Mouse (Mus musculus) forebrain, embryonic 10.5 days (tissue): ENCODE data around the gene Nfkb1. TPM values are rescaled to one million over a fixed set of nuclear protein-coding genes. Genes with fewer than 3 reads are reported as not detected.

Experiments
- DNase-seq: peaks from one replicate; pipeline ENCODE4 v3.0.0-alpha.2; 2017; ENCODE audit warnings: low spot score; ENCODE audit errors: extremely low spot score
- H3K27ac ChIP-seq: fragments of 300-500 bp; sonication (generic); 2 replicates; pipeline ENCODE4 v1.5.1; 2016; ENCODE audit warnings: mild to moderate bottlenecking
- H3K27me3 ChIP-seq: fragments of 300-500 bp; sonication (generic); 2 replicates; pipeline ENCODE4 v1.6.1; 2016; ENCODE audit warnings: mild to moderate bottlenecking; ENCODE audit not compliant: poor library complexity, severe bottlenecking
- H3K36me3 ChIP-seq: fragments of 300-500 bp; sonication (generic); replicated peaks from 2 replicates; pipeline ENCODE4 v1.6.1; 2016; ENCODE audit warnings: mild to moderate bottlenecking, moderate library complexity
- H3K4me1 ChIP-seq: fragments of 300-500 bp; sonication (generic); 2 replicates; pipeline ENCODE4 v1.6.1; 2016
- H3K4me3 ChIP-seq: fragments of 300-500 bp; sonication (generic); 2 replicates; pipeline ENCODE4 v1.5.1; 2016; ENCODE audit warnings: mild to moderate bottlenecking, moderate library complexity
- H3K9me3 ChIP-seq: fragments of 300-500 bp; sonication (generic); 2 replicates; pipeline ENCODE4 v1.6.1; 2016; ENCODE audit warnings: mild to moderate bottlenecking, moderate library complexity
- WGBS: fragments of 180-500 bp; shearing (Covaris S2); methylation state at CpG from one replicate; pipeline ENCODE4 v1.1.7; 2016; 5-methylcytosine and 5-hydroxymethylcytosine counted together
- polyA plus RNA-seq: library from polyadenylated mRNA; unstranded; fragments of >200 nt; fragmentation: Nextera tagmentation; extraction: Ambion mirVana; gene quantifications from 2 replicates; pipeline ENCODE4 v1.2.1, GENCODE M21; 2016

Nfkb1 gene
- polyA plus RNA-seq, 1 experiment from 2014 or later = 12.8 TPM

GRCm38 (mm10) chr3:135719969-135720368, 28.6 kb upstream of the Nfkb1 start:
- no peaks in the 10 kb centered on the region for H3K36me3 ChIP-seq
- no peak for DNase-seq
- no peaks in the 10 kb centered on the region for H3K4me1 ChIP-seq
- H3K27ac ChIP-seq = no peak overlapping the region
- 93% methylated on average over 3 of the region's 3 CpGs for WGBS
- no peaks in the 10 kb centered on the region for H3K27me3 ChIP-seq
- H3K4me3 ChIP-seq = no peak overlapping the region
- no peaks in the 10 kb centered on the region for H3K9me3 ChIP-seq

- H3K36me3 ChIP-seq = no peaks in the 10 kb centered on the region
- 91% methylated on average over 6 of the region's 6 CpGs for WGBS
- no peak for DNase-seq
- no peak overlapping the region for H3K4me3 ChIP-seq
- no peak overlapping the region for H3K27ac ChIP-seq
- H3K4me1 ChIP-seq = no peaks in the 10 kb centered on the region
- H3K9me3 ChIP-seq = no peaks in the 10 kb centered on the region
- H3K27me3 ChIP-seq = no peaks in the 10 kb centered on the region
Observed at GRCm38 (mm10) chr3:135719179-135719532, 27.8 kb upstream of the Nfkb1 start.

- Histone ChIP-seq H3K36me3 (no peaks in the 10 kb centered on the region), H3K4me3 (no peak overlapping the region), H3K9me3 (no peaks in the 10 kb centered on the region), H3K27me3 (no peaks in the 10 kb centered on the region), H3K27ac (no peak overlapping the region), H3K4me1 (no peaks in the 10 kb centered on the region)
- DNase-seq = no peak
- 84% methylated on average over 6 of the region's 6 CpGs for WGBS
Observed at GRCm38 (mm10) chr3:135718323-135719178, 27.2 kb upstream of the Nfkb1 start.

- Histone ChIP-seq H3K27me3 (no peaks in the 10 kb centered on the region), H3K36me3 (no peaks in the 10 kb centered on the region), H3K4me1 (no peaks in the 10 kb centered on the region), H3K4me3 (no peak overlapping the region), H3K27ac (no peak overlapping the region), H3K9me3 (no peaks in the 10 kb centered on the region)
- 64% methylated on average over 4 of the region's 4 CpGs for WGBS
- no peak for DNase-seq
Observed at GRCm38 (mm10) chr3:135713016-135713950, 21.9 kb upstream of the Nfkb1 start.

GRCm38 (mm10) chr3:135711613-135712012, 20.3 kb upstream of the Nfkb1 start:
- H3K9me3 ChIP-seq = no peaks in the 10 kb centered on the region
- no peaks in the 10 kb centered on the region for H3K4me1 ChIP-seq
- H3K4me3 ChIP-seq = no peak overlapping the region
- no peaks in the 10 kb centered on the region for H3K27me3 ChIP-seq
- no peaks in the 10 kb centered on the region for H3K36me3 ChIP-seq
- H3K27ac ChIP-seq = no peak overlapping the region
- no peak for DNase-seq
- 94% methylated on average over 4 of the region's 4 CpGs for WGBS

GRCm38 (mm10) chr3:135711040-135711570, 19.8 kb upstream of the Nfkb1 start:
- no peak for DNase-seq
- Histone ChIP-seq H3K4me1 (no peaks in the 10 kb centered on the region), H3K27me3 (no peaks in the 10 kb centered on the region), H3K9me3 (no peaks in the 10 kb centered on the region), H3K4me3 (no peak overlapping the region), H3K27ac (no peak overlapping the region), H3K36me3 (no peaks in the 10 kb centered on the region)
- 93% methylated on average over 9 of the region's 9 CpGs for WGBS

- DNase-seq = no peak
- peaks cover 3% of the 10 kb centered on the region; the same call in 1 of the 2 replicates for H3K4me1 ChIP-seq
- H3K27me3 ChIP-seq = no peaks in the 10 kb centered on the region
- no peak overlapping the region for H3K4me3 ChIP-seq
- no peaks in the 10 kb centered on the region for H3K36me3 ChIP-seq
- H3K9me3 ChIP-seq = no peaks in the 10 kb centered on the region
- 86% methylated on average over 2 of the region's 2 CpGs for WGBS
- no peak overlapping the region for H3K27ac ChIP-seq
Observed at GRCm38 (mm10) chr3:135703307-135703706, 12.0 kb upstream of the Nfkb1 start.

GRCm38 (mm10) chr3:135702658-135703057, 11.3 kb upstream of the Nfkb1 start:
- H3K27ac ChIP-seq = no peak overlapping the region
- 90% methylated on average over 5 of the region's 5 CpGs for WGBS

GRCm38 (mm10) chr3:135699523-135700264, 8.3 kb upstream of the Nfkb1 start:
- DNase-seq = no peak
- 67% methylated on average over 10 of the region's 10 CpGs for WGBS
- no peak overlapping the region for H3K27ac ChIP-seq
- no peak overlapping the region for H3K4me3 ChIP-seq
- H3K4me1 ChIP-seq = peaks cover 3% of the 10 kb centered on the region; the same call in 1 of the 2 replicates
- H3K36me3 ChIP-seq = no peaks in the 10 kb centered on the region
- H3K9me3 ChIP-seq = no peaks in the 10 kb centered on the region
- no peaks in the 10 kb centered on the region for H3K27me3 ChIP-seq

More at GRCm38 (mm10) chr3:135702658-135703057, 11.3 kb upstream of the Nfkb1 start:
- DNase-seq = no peak
- H3K9me3 ChIP-seq = no peaks in the 10 kb centered on the region
- H3K4me3 ChIP-seq = no peak overlapping the region
- no peaks in the 10 kb centered on the region for H3K36me3 ChIP-seq
- H3K4me1 ChIP-seq = peaks cover 3% of the 10 kb centered on the region; the same call in 1 of the 2 replicates
- no peaks in the 10 kb centered on the region for H3K27me3 ChIP-seq

GRCm38 (mm10) chr3:135698466-135698975, 7.2 kb upstream of the Nfkb1 start:
- H3K27ac ChIP-seq = no peak overlapping the region
- DNase-seq = no peak
- 68% methylated on average over 12 of the region's 12 CpGs for WGBS

GRCm38 (mm10) chr3:135696262-135696661, 4.9 kb upstream of the Nfkb1 start:
- Histone ChIP-seq H3K27me3 (peaks cover 9% of the 10 kb centered on the region), H3K27ac (no peak overlapping the region), H3K4me1 (peaks cover 28% of the 10 kb centered on the region), H3K36me3 (no peaks in the 10 kb centered on the region), H3K9me3 (no peaks in the 10 kb centered on the region), H3K4me3 (no peak overlapping the region)
- WGBS = 85% methylated on average over 8 of the region's 8 CpGs
- no peak for DNase-seq

More at GRCm38 (mm10) chr3:135698466-135698975, 7.2 kb upstream of the Nfkb1 start:
- Histone ChIP-seq H3K36me3 (no peaks in the 10 kb centered on the region), H3K27me3 (peaks cover 6% of the 10 kb centered on the region), H3K4me3 (no peak overlapping the region), H3K4me1 (peaks cover 6% of the 10 kb centered on the region; the same call in 1 of the 2 replicates), H3K9me3 (no peaks in the 10 kb centered on the region)

GRCm38 (mm10) chr3:135692999-135693398, 1.7 kb upstream of the Nfkb1 start:
- H3K27ac ChIP-seq = no peak overlapping the region
- H3K4me3 ChIP-seq = no peak overlapping the region
- 37% methylated on average over 3 of the region's 3 CpGs for WGBS
- peaks cover 43% of the 10 kb centered on the region for H3K4me1 ChIP-seq
- H3K9me3 ChIP-seq = peaks cover 6% of the 10 kb centered on the region
- no peak for DNase-seq
- peaks cover 13% of the 10 kb centered on the region for H3K36me3 ChIP-seq
- H3K27me3 ChIP-seq = peaks cover 9% of the 10 kb centered on the region
